Mouse (Mus musculus): ENCODE data around the gene Iqcf1. TPM values are rescaled to one million over a fixed set of nuclear protein-coding genes. Genes with fewer than 3 reads are reported as not detected.

The Iqcf1 gene
- not detected in 2 replicates for polyA plus RNA-seq (2012; rRNA removed)

DNA sequence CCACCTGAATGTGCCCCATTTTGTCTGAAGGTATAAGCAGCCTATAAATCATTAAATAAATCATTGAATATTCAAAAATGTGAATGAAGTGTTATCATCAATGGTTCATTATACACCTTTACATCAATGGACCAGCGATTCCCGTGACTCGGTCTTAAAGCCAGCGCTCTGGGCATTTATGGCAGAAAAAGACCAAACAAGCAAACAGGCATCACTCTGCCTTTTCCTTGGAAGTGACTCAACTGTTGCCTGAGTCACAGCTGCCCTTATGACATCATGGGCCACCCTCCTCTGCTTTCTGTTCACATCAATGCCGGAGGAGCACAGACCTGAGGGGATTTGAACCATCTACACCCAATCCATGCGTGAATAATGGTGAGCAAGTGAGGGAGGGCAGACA is at the start of gene Iqcf1:
Gene Iqcf1, plus strand, starts transcription at position 301 of the 400 bp plus-strand sequence.

DNA sequence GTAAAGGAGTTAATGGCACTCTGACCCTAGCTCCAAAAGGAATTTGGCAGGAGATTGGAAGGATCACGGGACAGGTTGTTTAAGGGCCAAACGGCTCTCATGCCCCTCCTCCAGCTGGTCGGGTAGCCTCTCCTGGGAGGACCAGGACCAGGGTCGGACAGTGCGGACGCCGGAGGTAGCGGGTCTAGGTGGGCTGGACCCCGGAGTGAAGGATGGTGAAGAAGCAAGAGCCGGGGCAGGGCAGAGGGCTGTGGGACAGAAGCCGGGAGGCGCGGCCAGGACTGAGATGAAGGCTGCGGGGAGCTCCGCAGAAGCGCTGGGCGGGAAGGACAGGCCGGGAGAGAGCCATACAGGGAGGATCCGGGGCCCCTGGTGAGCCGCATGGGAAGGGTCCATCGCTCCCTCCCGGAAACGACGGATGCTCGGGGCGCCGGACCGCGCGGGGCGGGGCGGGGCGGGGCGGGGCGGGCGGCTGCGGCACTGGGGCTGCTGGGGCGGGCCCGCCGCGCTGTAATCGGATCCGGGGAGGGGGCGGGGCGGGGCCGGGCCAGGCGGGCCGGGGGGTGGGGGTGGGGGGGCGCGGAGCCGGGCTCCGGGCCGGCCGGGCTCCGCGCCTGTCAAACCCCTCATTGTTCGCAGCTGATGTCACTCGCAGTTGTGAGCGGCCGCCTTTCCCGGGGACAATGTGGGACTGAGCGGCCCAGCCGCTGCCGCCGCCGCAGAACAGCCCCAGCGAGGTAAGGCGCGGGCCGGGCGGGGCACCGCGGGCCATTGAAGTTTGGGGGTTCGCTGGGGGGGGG is 46.3 kb upstream of the Iqcf1 start, which contains the start of gene Pcbp4:
Gene Pcbp4, plus strand, starts transcription at position 21 of the 800 bp plus-strand sequence.

DNA sequence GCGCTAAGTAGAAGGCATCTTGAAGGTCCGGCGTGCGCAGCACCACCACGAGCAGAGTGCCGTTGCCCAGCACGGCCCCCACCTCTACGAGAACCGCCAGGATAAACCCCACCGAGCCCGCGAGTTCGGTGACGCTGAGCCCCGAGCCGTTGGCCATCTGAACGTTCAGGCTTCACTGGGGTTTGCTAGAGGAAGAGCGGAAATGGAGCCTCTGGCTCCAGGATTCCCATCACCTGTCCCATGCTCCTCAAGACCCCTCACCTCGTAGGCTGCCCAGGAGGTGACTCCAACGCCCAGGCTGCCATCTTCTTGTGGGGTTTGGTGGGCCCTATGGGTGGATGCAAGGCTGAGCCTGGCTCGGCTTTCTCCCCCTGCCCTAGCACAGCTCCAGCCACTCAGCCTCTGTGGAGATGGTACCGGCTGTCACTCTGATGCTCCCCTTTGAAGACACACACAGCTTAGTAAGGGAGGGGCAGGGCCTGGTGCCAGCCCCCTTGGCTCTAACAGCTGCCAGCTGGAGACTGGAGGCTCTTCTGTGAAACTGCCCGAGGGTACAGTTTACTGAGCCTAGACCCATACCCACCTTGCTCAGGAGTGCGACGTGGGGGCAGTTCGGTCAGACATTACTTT is 34.1 kb upstream of the Iqcf1 start, which contains the start of gene Gpr62:
Gene Gpr62, minus strand, starts transcription at position 368 of the 630 bp plus-strand sequence.

DNA sequence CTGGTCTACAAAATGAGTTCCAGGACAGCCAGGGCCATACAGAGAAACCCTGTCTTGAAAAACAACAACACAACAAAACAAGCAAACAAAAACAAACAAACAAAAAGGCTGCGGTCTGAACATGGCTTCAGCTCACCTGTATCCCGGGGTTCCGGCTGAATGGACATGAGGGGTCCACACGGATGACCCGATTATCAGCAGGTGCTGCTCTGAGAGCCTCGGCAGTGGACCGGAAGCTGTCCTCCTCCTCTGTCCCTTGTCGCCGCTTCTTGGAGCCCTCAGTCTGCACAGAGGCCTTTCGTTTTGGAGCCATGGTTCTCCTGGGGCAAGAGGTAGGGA is 24.1 kb upstream of the Iqcf1 start, which contains the start of gene Rrp9:
Gene Rrp9, plus strand, starts transcription at position 301 of the 339 bp plus-strand sequence.

DNA sequence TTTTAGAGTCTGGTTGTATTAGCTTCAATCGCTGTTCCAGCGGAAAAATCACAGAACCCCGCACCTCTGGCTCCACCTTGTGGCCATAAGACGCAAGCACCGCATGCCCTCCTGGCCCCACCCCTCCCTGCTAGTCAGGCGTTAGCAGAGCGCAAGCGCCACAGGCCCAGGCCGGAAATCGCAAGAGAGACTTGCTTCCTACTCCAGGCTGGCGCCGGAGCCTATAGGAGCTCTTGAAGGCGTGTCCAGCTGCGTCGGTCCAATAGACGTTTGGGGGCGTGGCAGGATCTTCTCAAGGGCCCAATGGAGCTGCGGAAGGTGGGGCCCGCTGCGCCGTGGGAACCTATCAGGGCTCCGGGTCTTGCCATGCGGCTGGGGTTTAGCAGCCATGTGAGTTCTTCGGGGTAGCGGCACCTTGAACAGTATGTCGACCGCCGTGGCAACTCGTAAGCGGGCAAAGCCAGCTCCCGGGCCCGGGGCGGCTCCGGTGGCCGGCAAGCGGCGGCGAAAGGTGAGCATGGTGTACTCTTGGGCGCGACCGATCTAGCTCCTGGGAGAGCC is 22.8 kb upstream of the Iqcf1 start, which contains the start of gene Parp3:
Gene Parp3, minus strand, starts transcription at position 26 of the 561 bp plus-strand sequence.

DNA sequence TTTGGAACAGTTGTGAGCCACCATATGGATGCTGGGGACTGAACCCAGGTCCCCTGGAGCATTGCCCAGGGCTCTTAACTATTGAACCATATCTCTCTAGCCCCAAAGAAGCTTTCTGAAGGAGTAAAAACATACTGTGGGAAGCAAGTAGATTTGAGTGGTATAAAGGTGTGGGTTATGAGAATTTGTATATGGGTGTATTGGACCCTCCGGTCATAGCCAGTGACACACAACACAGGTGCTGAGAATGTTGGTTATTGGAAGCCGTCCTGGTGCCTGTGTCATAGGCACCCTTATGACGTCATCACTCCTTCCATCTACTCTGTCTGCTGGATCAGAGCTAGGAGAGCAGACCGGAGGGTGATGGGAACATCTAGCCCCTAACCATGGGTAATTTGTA is 14.5 kb downstream of the Iqcf1 start, which contains the start of gene Iqcf5:
Gene Iqcf5, plus strand, starts transcription at position 301 of the 400 bp plus-strand sequence.

Other genes with a start within 250 kb of the Iqcf1 start
- 12.0 and 12.3 TPM in 2 replicates for gene Poc1a, start 218.9 kb upstream of the Iqcf1 start, polyA plus RNA-seq (2012; rRNA removed)
- gene Dusp7, start 131.3 kb upstream of the Iqcf1 start, polyA plus RNA-seq (2012; rRNA removed), result 33.3 and 48.3 TPM in 2 replicates
- 818 and 832 TPM in 2 replicates for gene Rpl29, start 70.5 kb upstream of the Iqcf1 start, polyA plus RNA-seq (2012; rRNA removed)
- 22.9 and 23.0 TPM in 2 replicates for gene Acy1, start 61.6 kb upstream of the Iqcf1 start, polyA plus RNA-seq (2012; rRNA removed)
- gene Abhd14b, start 52.5 kb upstream of the Iqcf1 start, polyA plus RNA-seq (2012; rRNA removed), result 15.2 and 23.0 TPM in 2 replicates
- gene Abhd14a, start 52.3 kb upstream of the Iqcf1 start, polyA plus RNA-seq (2012; rRNA removed), result 56.2 and 65.9 TPM in 2 replicates
- gene Pcbp4, start 46.7 kb upstream of the Iqcf1 start, polyA plus RNA-seq (2012; rRNA removed), result 528 and 567 TPM in 2 replicates
- 0.29 and 0.65 TPM in 2 replicates for gene Gpr62, start 34.0 kb upstream of the Iqcf1 start, polyA plus RNA-seq (2012; rRNA removed)
- 44.2 and 44.7 TPM in 2 replicates for gene Rrp9, start 24.0 kb upstream of the Iqcf1 start, polyA plus RNA-seq (2012; rRNA removed)
- gene Parp3, start 23.0 kb upstream of the Iqcf1 start, polyA plus RNA-seq (2012; rRNA removed), result 2.0 and 3.3 TPM in 2 replicates
- not detected in 2 replicates for gene Iqcf5, start 14.6 kb downstream of the Iqcf1 start, polyA plus RNA-seq (2012; rRNA removed)
- not detected in 2 replicates for gene Iqcf3, start 61.7 kb downstream of the Iqcf1 start, polyA plus RNA-seq (2012; rRNA removed)
- not detected in 2 replicates for gene Iqcf4, start 71.0 kb downstream of the Iqcf1 start, polyA plus RNA-seq (2012; rRNA removed)
- not detected in 2 replicates for gene Iqcf6, start 126.6 kb downstream of the Iqcf1 start, polyA plus RNA-seq (2012; rRNA removed)
- gene Grm2, start 156.1 kb downstream of the Iqcf1 start, polyA plus RNA-seq (2012; rRNA removed), result 7.3 and 7.7 TPM in 2 replicates
- 41.9 and 48.5 TPM in 2 replicates for gene Tex264, start 186.0 kb downstream of the Iqcf1 start, polyA plus RNA-seq (2012; rRNA removed)